Mouse (Mus musculus) layer of hippocampus, adult 18-20 months (tissue): Measurements from ENCODE around the gene Slc7a6. TPM values are rescaled to one million over a fixed set of nuclear protein-coding genes. Genes with fewer than 3 reads are reported as not detected.

Source experiments
- total RNA-seq, 2 experiments: library from RNA; stranded (reverse); gene quantifications; 2 replicates each; pipeline ENCODE4 v1.2.3; 2021

Gene Slc7a6
- total RNA-seq, 2 experiments from 2014 or later: 18.6 to 20.8 TPM

Other genes with a start within 250 kb of the Slc7a6 start
- gene Ctrl, start 235.0 kb upstream of the Slc7a6 start, total RNA-seq: 1 to 10 TPM; 1.1 to 1.8 TPM
- 10 to 100 TPM; 62.5 to 74.3 TPM for gene Psmb10, start 230.4 kb upstream of the Slc7a6 start, total RNA-seq
- 10 to 100 TPM; 31.7 to 38.4 TPM for gene Lcat, start 225.5 kb upstream of the Slc7a6 start, total RNA-seq
- gene Slc12a4, start 202.8 kb upstream of the Slc7a6 start, total RNA-seq: 10 to 100 TPM; 18.6 to 20.8 TPM
- not detected for gene Dpep3, start 189.4 kb upstream of the Slc7a6 start, total RNA-seq
- 10 to 100 TPM; 15.6 to 16.2 TPM for gene Dus2, start 177.5 kb upstream of the Slc7a6 start, total RNA-seq
- not detected for gene Dpep2nb, start 162.9 kb upstream of the Slc7a6 start, total RNA-seq
- gene Ddx28, start 157.0 kb upstream of the Slc7a6 start, total RNA-seq: 10 to 100 TPM; 14.3 to 15.4 TPM
- gene Nfatc3, start 110.0 kb upstream of the Slc7a6 start, total RNA-seq: 10 to 100 TPM; 10.9 to 12.0 TPM
- gene Esrp2, start 31.9 kb upstream of the Slc7a6 start, total RNA-seq: under 1 TPM in 1 of 2 experiments, not detected in 1; 0.12 TPM
- 10 to 100 TPM; 22.8 to 25.6 TPM for gene Pla2g15, start 18.5 kb upstream of the Slc7a6 start, total RNA-seq
- 10 to 100 TPM; 24.5 to 26.5 TPM for gene Slc7a6os, start 42.1 kb downstream of the Slc7a6 start, total RNA-seq
- gene Prmt7, start 42.1 kb downstream of the Slc7a6 start, total RNA-seq: 10 to 100 TPM; 31.2 to 37.2 TPM
- 10 to 100 TPM; 74.0 to 80.3 TPM for gene Smpd3, start 169.1 kb downstream of the Slc7a6 start, total RNA-seq
- gene Zfp90, start 246.5 kb downstream of the Slc7a6 start, total RNA-seq: 10 to 100 TPM; 11.1 to 12.6 TPM